Mouse (Mus musculus) left cerebral cortex, postnatal 36 days (tissue): Measurements from ENCODE around the gene Slc51a. TPM values are rescaled to one million over a fixed set of nuclear protein-coding genes. Genes with fewer than 3 reads are reported as not detected.
A peak's percentile ranks its signal among the peaks of the same experiment; 100 is the strongest.
"Not testable (repeated sequence)": the region's sequence is repeated elsewhere in the genome, so short reads cannot be mapped to it uniquely, and the experiment has no call there.

ENCODE experiments used
- DNase-seq, 2 experiments: peaks; one replicate each; pipeline ENCODE4 v3.0.0; 2021 to 2022; ENCODE audit warnings: low spot score in 2 of 2, mixed read lengths in 1 of 2
- intact Hi-C: fragments of 180-260 bp; cut with DNase I; formaldehyde crosslinking; loops from one replicate; pipeline ENCODE4 v1.15.1; 2025
- total RNA-seq, 2 experiments: library from RNA; stranded (reverse); gene quantifications; 2 replicates each; pipeline ENCODE4 v1.2.3; 2021

Slc51a gene
- total RNA-seq, 2 experiments from 2014 or later, result not detected

- intact Hi-C loops, result no loop called here
- DNase-seq, result no peak
Observed at GRCm38 (mm10) chr16:32479415-32479814, 8.3 kb downstream of the Slc51a start.

- no peak for DNase-seq
- intact Hi-C loops, result no loop called here
Observed at GRCm38 (mm10) chr16:32477315-32477714, 10.4 kb downstream of the Slc51a start.

- intact Hi-C loops, result no loop called here
- no peak for DNase-seq
Observed at GRCm38 (mm10) chr16:32472276-32473015, 15.2 kb downstream of the Slc51a start.

- no peak for DNase-seq
- intact Hi-C loops, result no loop called here
Observed at GRCm38 (mm10) chr16:32469404-32470105, 18.1 kb downstream of the Slc51a start.

GRCm38 (mm10) chr16:32468488-32468887 lies 19.2 kb downstream of the Slc51a start:
- intact Hi-C loops, result no loop called here
- DNase-seq, result no peak

GRCm38 (mm10) chr16:32464908-32465307 lies 22.8 kb downstream of the Slc51a start:
- DNase-seq, result no peak
- intact Hi-C loops, result no loop called here

- DNase-seq, result no peak
- intact Hi-C loops, result no loop called here
Observed at GRCm38 (mm10) chr16:32463426-32463825, 24.3 kb downstream of the Slc51a start.

- intact Hi-C loops, result no loop called here
- DNase-seq, result no peak
Observed at GRCm38 (mm10) chr16:32462950-32463349, 24.7 kb downstream of the Slc51a start.

GRCm38 (mm10) chr16:32461713-32462112 lies 26.0 kb downstream of the Slc51a start:
- no peak for DNase-seq
- intact Hi-C loops, result no loop called here

- intact Hi-C loops, result no loop called here
Observed at GRCm38 (mm10) chr16:32460518-32460917, 27.2 kb downstream of the Slc51a start.

GRCm38 (mm10) chr16:32457589-32458386 lies 29.9 kb downstream of the Slc51a start:
- DNase-seq, result peak in 1 of 2 experiments; percentile 12
- intact Hi-C loops, result no loop called here

More at GRCm38 (mm10) chr16:32460518-32460917, 27.2 kb downstream of the Slc51a start:
- no peak for DNase-seq

- intact Hi-C loops, result no loop called here
- no peak for DNase-seq
Observed at GRCm38 (mm10) chr16:32456761-32457160, 30.9 kb downstream of the Slc51a start.

GRCm38 (mm10) chr16:32456086-32456485 lies 31.6 kb downstream of the Slc51a start:
- intact Hi-C loops, result no loop called here
- DNase-seq, result no peak

- DNase-seq, result no peak
- intact Hi-C loops, result no loop called here
Observed at GRCm38 (mm10) chr16:32454646-32455045, 33.0 kb downstream of the Slc51a start.

- intact Hi-C loops, result no loop called here
- DNase-seq, result no peak
Observed at GRCm38 (mm10) chr16:32453102-32453501, 34.6 kb downstream of the Slc51a start.

GRCm38 (mm10) chr16:32450133-32450532 lies 37.5 kb downstream of the Slc51a start:
- intact Hi-C loops, result no loop called here
- DNase-seq, result no peak

- DNase-seq, result no peak
- intact Hi-C loops, result no loop called here
Observed at GRCm38 (mm10) chr16:32449665-32450064, 38.0 kb downstream of the Slc51a start.

- DNase-seq, result no peak
- intact Hi-C loops, result no loop called here
Observed at GRCm38 (mm10) chr16:32446563-32447138, 41.0 kb downstream of the Slc51a start.

- intact Hi-C loops, result no loop called here
- DNase-seq, result no peak
Observed at GRCm38 (mm10) chr16:32445558-32445957, 42.1 kb downstream of the Slc51a start.

GRCm38 (mm10) chr16:32444615-32445014 lies 43.1 kb downstream of the Slc51a start:
- intact Hi-C loops, result not testable (repeated sequence)

More at GRCm38 (mm10) chr16:32444615-32445014, 43.1 kb downstream of the Slc51a start:
- not testable (repeated sequence) for DNase-seq
